Mouse (Mus musculus): ENCODE measurements around the gene Cwf19l1.

DNA sequence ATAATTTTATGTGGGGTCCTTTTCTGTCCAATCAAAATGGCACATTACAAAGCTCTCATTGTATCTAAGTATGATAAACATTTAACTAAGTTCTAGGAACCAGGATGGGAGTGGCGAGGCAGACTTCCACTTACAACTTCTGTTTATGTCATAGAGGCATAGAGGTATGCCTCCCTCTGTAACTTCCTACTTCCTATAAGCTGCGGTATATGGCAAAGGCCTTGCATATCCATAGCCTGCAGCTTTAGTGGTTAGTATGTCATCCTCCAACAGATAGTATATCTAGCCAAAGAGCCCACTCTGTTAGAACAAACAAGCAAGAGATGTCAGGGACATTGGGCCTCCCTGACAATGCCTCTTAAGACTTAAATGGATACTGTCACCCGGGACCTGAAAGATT, 41.1 kb upstream of the Cwf19l1 start:
- TF ChIP-seq CTCF (IDR thresholded peaks at IDR 0.05; ENCODE audit: borderline replicate concordance, control insufficient read depth, extremely low read depth, insufficient read depth, low read length, poor library complexity): no peak
- no peak for TF ChIP-seq POLR2A (IDR thresholded peaks at IDR 0.05; ENCODE audit: control insufficient read depth, extremely low read depth, insufficient read depth, low read length, poor library complexity)
